Mouse (Mus musculus): ENCODE measurements around the gene Aldh1a2. TPM values are rescaled to one million over a fixed set of nuclear protein-coding genes. Genes with fewer than 3 reads are reported as not detected.

Gene Aldh1a2
- total RNA-seq, 2 experiments from 2014 or later = 6.0 to 8.2 TPM

- DNase-seq = peak; percentile 17 to 61
These were observed 727 bp downstream of the Aldh1a2 start for GRCm38 (mm10) chr9:71216036-71216995.

- DNase-seq = peak in 1 of 2 experiments; percentile 32
These were observed 1.6 kb downstream of the Aldh1a2 start for GRCm38 (mm10) chr9:71216996-71217792.

GRCm38 (mm10) chr9:71217793-71218095 is 2.2 kb downstream of the Aldh1a2 start:
- DNase-seq = no peak

- no peak for DNase-seq
These were observed 3.6 kb downstream of the Aldh1a2 start for GRCm38 (mm10) chr9:71219161-71219560.

- no peak for DNase-seq
These were observed 4.8 kb downstream of the Aldh1a2 start for GRCm38 (mm10) chr9:71220401-71220800.

- no peak for DNase-seq
These were observed 11.8 kb downstream of the Aldh1a2 start for GRCm38 (mm10) chr9:71227226-71227970.

- DNase-seq = no peak
These were observed 14.4 kb downstream of the Aldh1a2 start for GRCm38 (mm10) chr9:71230011-71230410.

- DNase-seq = no peak
These were observed 21.0 kb downstream of the Aldh1a2 start for GRCm38 (mm10) chr9:71236540-71236939.

GRCm38 (mm10) chr9:71239926-71240325 is 24.3 kb downstream of the Aldh1a2 start:
- no peak for DNase-seq

- no peak for DNase-seq
These were observed 26.2 kb downstream of the Aldh1a2 start for GRCm38 (mm10) chr9:71241515-71242411.

GRCm38 (mm10) chr9:71242412-71242781 is 26.8 kb downstream of the Aldh1a2 start:
- no peak for DNase-seq

GRCm38 (mm10) chr9:71254380-71254779 is 38.8 kb downstream of the Aldh1a2 start:
- no peak for DNase-seq

GRCm38 (mm10) chr9:71262711-71263110 is 47.1 kb downstream of the Aldh1a2 start:
- DNase-seq = no peak

- no peak for DNase-seq
These were observed 54.1 kb downstream of the Aldh1a2 start for GRCm38 (mm10) chr9:71269711-71270110.

GRCm38 (mm10) chr9:71270205-71270604 is 54.6 kb downstream of the Aldh1a2 start:
- no peak for DNase-seq

GRCm38 (mm10) chr9:71276149-71276721 is 60.6 kb downstream of the Aldh1a2 start:
- no peak for DNase-seq

GRCm38 (mm10) chr9:71278741-71279140 is 63.2 kb downstream of the Aldh1a2 start:
- no peak for DNase-seq

GRCm38 (mm10) chr9:71283156-71283555 is 67.6 kb downstream of the Aldh1a2 start:
- DNase-seq = no peak

- no peak for DNase-seq
These were observed 69.6 kb downstream of the Aldh1a2 start for GRCm38 (mm10) chr9:71285231-71285630.

GRCm38 (mm10) chr9:71286420-71286819 is 70.8 kb downstream of the Aldh1a2 start:
- no peak for DNase-seq

GRCm38 (mm10) chr9:71288738-71289137 is 73.1 kb downstream of the Aldh1a2 start:
- DNase-seq = no peak
